Mouse (Mus musculus) liver, adult 2 months (tissue): ENCODE results near the gene Fkbpl. TPM values are rescaled to one million over a fixed set of nuclear protein-coding genes. Genes with fewer than 3 reads are reported as not detected.

Experiments used
- DNase-seq: peaks from one replicate; pipeline ENCODE4 v3.0.0-alpha.2; 2011; ENCODE audit warnings: low read depth, low spot score; ENCODE audit errors: extremely low read depth
- H3K27ac ChIP-seq: fragments of 200-500 bp; replicated peaks from 2 replicates; pipeline ENCODE4 v1.5.1; 2012; ENCODE audit warnings: low read depth, mild to moderate bottlenecking, control low read depth, inconsistent platforms, low read length; ENCODE audit not compliant: insufficient read depth
- H3K27me3 ChIP-seq: fragments of 200-500 bp; 2 replicates; pipeline ENCODE4 v1.6.1; 2012; ENCODE audit warnings: mild to moderate bottlenecking, moderate library complexity, low read length, inconsistent platforms; ENCODE audit not compliant: control insufficient read depth, insufficient read depth
- H3K36me3 ChIP-seq: fragments of 200-500 bp; 2 replicates; pipeline ENCODE4 v1.6.1; 2012; ENCODE audit warnings: low read length, inconsistent platforms; ENCODE audit not compliant: control insufficient read depth, insufficient read depth
- H3K4me1 ChIP-seq: fragments of 200-500 bp; 2 replicates; pipeline ENCODE4 v1.6.1; 2011; ENCODE audit warnings: low read length; ENCODE audit not compliant: control insufficient read depth, insufficient read depth
- H3K4me3 ChIP-seq: fragments of 200-500 bp; 2 replicates; pipeline ENCODE4 v1.5.1; 2011; ENCODE audit warnings: low read depth, mild to moderate bottlenecking, control low read depth, low read length, moderate library complexity; ENCODE audit not compliant: insufficient read depth
- H3K79me2 ChIP-seq: fragments of 200-500 bp; 2 replicates; pipeline ENCODE4 v1.6.1; 2012; ENCODE audit warnings: inconsistent platforms, mild to moderate bottlenecking, low read length, moderate library complexity; ENCODE audit not compliant: control insufficient read depth, insufficient read depth
- H3K9ac ChIP-seq: fragments of 200-500 bp; 2 replicates; pipeline ENCODE4 v1.6.1; 2012; ENCODE audit warnings: low read depth, mild to moderate bottlenecking, control low read depth, inconsistent platforms, low read length
- CTCF ChIP-seq: fragments of 200-500 bp; IDR thresholded peaks from 2 replicates; pipeline ENCODE4 v1.5.1; 2011; ENCODE audit warnings: low read depth, low read length, control low read depth
- POLR2A ChIP-seq: fragments of 200-500 bp; IDR thresholded peaks from 2 replicates; pipeline ENCODE4 v1.6.1; 2011; ENCODE audit warnings: low read length, control low read depth; ENCODE audit not compliant: insufficient read depth; ENCODE audit errors: extremely low read depth
- WGBS: fragments of 180-500 bp; shearing (Covaris S2); methylation state at CpG from one replicate; pipeline ENCODE4 v1.1.7; 2018; 5-methylcytosine and 5-hydroxymethylcytosine counted together
- polyA plus RNA-seq: library from polyadenylated mRNA; depleted of rRNA; stranded (reverse); fragments of >200 nt; gene quantifications from 2 replicates; pipeline ENCODE4 v1.2.3, GENCODE M21; 2012
- total RNA-seq: library from RNA; depleted of rRNA; stranded (reverse); fragments of >200 nt; gene quantifications from 2 replicates; pipeline ENCODE4 v1.2.3, GENCODE M21; 2014

Gene Fkbpl
- total and polyA plus RNA-seq, 2 experiments, result 3.0 to 5.3 TPM

DNA sequence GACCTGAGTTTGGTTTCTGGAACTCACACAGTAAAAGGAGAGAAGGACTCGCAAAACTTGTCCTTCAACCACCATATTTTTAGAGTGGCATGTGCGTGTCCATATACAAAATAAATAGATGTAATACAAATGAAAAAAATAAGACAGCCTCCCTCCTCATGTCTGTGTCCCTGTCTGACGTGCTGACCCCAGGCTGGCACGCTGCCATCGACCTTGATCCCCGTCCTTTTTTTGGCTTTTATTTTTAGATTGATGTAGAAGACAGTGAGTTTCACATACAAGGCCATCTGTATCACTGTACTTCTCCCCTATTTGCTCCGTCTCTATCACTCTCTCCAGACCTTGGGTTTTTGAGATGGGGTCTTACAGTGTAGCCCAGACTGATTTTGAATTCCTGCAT is 19.9 kb downstream of the Fkbpl start:
- DNase-seq, result no peak
- H3K4me3 ChIP-seq, result no peak overlapping the region
- no peak overlapping the region for H3K9ac ChIP-seq
- no peak overlapping the region for H3K27ac ChIP-seq
- no peaks in the 10 kb centered on the region; the same call in 1 of the 2 replicates for H3K27me3 ChIP-seq
- TF ChIP-seq POLR2A (no peak), CTCF (no peak)
- no peaks in the 10 kb centered on the region for H3K36me3 ChIP-seq
- no peaks in the 10 kb centered on the region for H3K79me2 ChIP-seq
- WGBS, result 62% methylated on average over 7 of the region's 7 CpGs
- H3K4me1 ChIP-seq, result no peaks in the 10 kb centered on the region

DNA sequence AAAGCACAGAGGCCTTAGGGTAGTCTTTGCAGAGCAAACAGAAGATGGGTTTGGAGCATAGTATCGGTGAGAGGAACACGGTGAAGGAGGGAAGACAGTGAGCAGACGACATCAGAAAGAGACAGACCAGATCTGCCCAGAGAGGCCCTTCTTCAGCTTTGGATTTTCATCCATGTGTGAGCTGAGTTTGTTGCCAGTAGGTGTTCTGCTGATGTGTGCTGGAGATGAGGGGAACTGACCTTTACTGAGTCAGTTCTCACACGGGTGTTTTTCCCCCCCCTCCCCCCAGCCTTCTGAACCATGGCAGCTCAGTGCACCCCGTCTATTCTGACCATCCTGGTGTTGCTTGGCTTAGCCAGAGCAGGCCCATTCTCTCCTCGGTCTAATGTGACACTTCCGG is 25.7 kb downstream of the Fkbpl start, which contains the start of gene Tnxb:
TSS of gene Tnxb (plus strand) at position 301 of the 400 bp plus-strand sequence.
- no peaks in the 10 kb centered on the region for H3K36me3 ChIP-seq
- TF ChIP-seq POLR2A (no peak), CTCF (no peak)
- H3K27me3 ChIP-seq, result peaks cover 19% of the 10 kb centered on the region

GRCm38 (mm10) chr17:34671151-34672066 is 26.8 kb downstream of the Fkbpl start:
- no peaks in the 10 kb centered on the region for H3K4me1 ChIP-seq
- H3K27ac ChIP-seq, result no peak overlapping the region
- no peaks in the 10 kb centered on the region for H3K36me3 ChIP-seq
- peaks cover 19% of the 10 kb centered on the region for H3K27me3 ChIP-seq
- WGBS, result 19% methylated on average over 93 of the region's 93 CpGs
- no peak for DNase-seq
- no peak overlapping the region for H3K4me3 ChIP-seq
- TF ChIP-seq POLR2A, result no peak
- no peaks in the 10 kb centered on the region for H3K79me2 ChIP-seq
- no peak overlapping the region for H3K9ac ChIP-seq

More for the DNA sequence above, 25.7 kb downstream of the Fkbpl start, which contains the start of gene Tnxb:
- no peak within 1 kb of the TSS for H3K4me3 ChIP-seq
- H3K4me1 ChIP-seq, result no peaks in the 10 kb centered on the region
- DNase-seq, result no peak
- WGBS, result 65% methylated on average over 7 of the region's 7 CpGs
- H3K79me2 ChIP-seq, result no peaks in the 10 kb centered on the region
- H3K9ac ChIP-seq, result no peak within 1 kb of the TSS
- no peak within 1 kb of the TSS for H3K27ac ChIP-seq

GRCm38 (mm10) chr17:34672246-34672792 is 27.8 kb downstream of the Fkbpl start:
- DNase-seq, result no peak
- no peaks in the 10 kb centered on the region for H3K4me1 ChIP-seq
- 30% methylated on average over 49 of the region's 49 CpGs for WGBS
- H3K9ac ChIP-seq, result no peak overlapping the region
- no peaks in the 10 kb centered on the region for H3K79me2 ChIP-seq
- no peak overlapping the region for H3K4me3 ChIP-seq
- H3K36me3 ChIP-seq, result no peaks in the 10 kb centered on the region
- H3K27me3 ChIP-seq, result peaks cover 19% of the 10 kb centered on the region
- TF ChIP-seq CTCF, result no peak
- TF ChIP-seq POLR2A, result no peak
- no peak overlapping the region for H3K27ac ChIP-seq

- no peak for DNase-seq
- H3K4me1 ChIP-seq, result no peaks in the 10 kb centered on the region
- 80% methylated on average over 7 of the region's 7 CpGs for WGBS
- H3K36me3 ChIP-seq, result no peaks in the 10 kb centered on the region
- H3K27me3 ChIP-seq, result peaks cover 19% of the 10 kb centered on the region
- H3K4me3 ChIP-seq, result no peak overlapping the region
- H3K27ac ChIP-seq, result no peak overlapping the region
- H3K9ac ChIP-seq, result no peak overlapping the region
- H3K79me2 ChIP-seq, result no peaks in the 10 kb centered on the region
- no peak for TF ChIP-seq CTCF
- TF ChIP-seq POLR2A, result no peak
These were observed 28.6 kb downstream of the Fkbpl start for GRCm38 (mm10) chr17:34673139-34673538.

- no peaks in the 10 kb centered on the region for H3K79me2 ChIP-seq
- peaks cover 19% of the 10 kb centered on the region for H3K27me3 ChIP-seq
- DNase-seq, result no peak
- H3K27ac ChIP-seq, result no peak overlapping the region
- H3K36me3 ChIP-seq, result no peaks in the 10 kb centered on the region
- TF ChIP-seq CTCF (no peak), POLR2A (no peak)
- no peak overlapping the region for H3K9ac ChIP-seq
- WGBS, result 64% methylated on average over 11 of the region's 11 CpGs
- H3K4me3 ChIP-seq, result no peak overlapping the region
- H3K4me1 ChIP-seq, result no peaks in the 10 kb centered on the region
These were observed 30.1 kb downstream of the Fkbpl start for GRCm38 (mm10) chr17:34674524-34675204.
